Mouse (Mus musculus) CH12.LX (cell line): ENCODE data around the gene Ly6g6c. TPM values are rescaled to one million over a fixed set of nuclear protein-coding genes. Genes with fewer than 3 reads are reported as not detected.

ENCODE experiments used
- DNase-seq: peaks from one replicate; pipeline ENCODE4 v3.0.0-alpha.2; 2013; ENCODE audit errors: extremely low read depth
- H3K27ac ChIP-seq: 2 replicates; pipeline ENCODE4 v1.5.1; 2012; ENCODE audit warnings: low read depth, mild to moderate bottlenecking, control low read depth, moderate library complexity; ENCODE audit not compliant: insufficient read depth
- H3K27me3 ChIP-seq: replicated peaks from 2 replicates; pipeline ENCODE3; 2012; ENCODE audit warnings: inconsistent platforms
- H3K36me3 ChIP-seq, 2 experiments: replicated peaks in 1 of 2; 2 replicates each; pipeline versions ENCODE3 to v1.6.1; 2012; ENCODE audit warnings: inconsistent platforms in 1 of 2, low read length in 1 of 2, mild to moderate bottlenecking in 1 of 2, mixed read lengths in 1 of 2, moderate library complexity in 1 of 2; ENCODE audit not compliant: control insufficient read depth in 1 of 2, insufficient read depth in 1 of 2
- H3K4me1 ChIP-seq, 2 experiments: 2 replicates each; pipeline ENCODE4 v1.6.1; 2012; ENCODE audit warnings: inconsistent platforms in 1 of 2, moderate library complexity in 1 of 2; ENCODE audit not compliant: insufficient read depth in 2 of 2, control insufficient read depth in 1 of 2
- H3K4me2 ChIP-seq: 2 replicates; pipeline ENCODE4 v1.6.1; 2012; ENCODE audit warnings: low read depth, mild to moderate bottlenecking, control low read depth; ENCODE audit not compliant: poor library complexity, insufficient read depth, severe bottlenecking
- H3K4me3 ChIP-seq, 3 experiments: fragments of 150-350 bp in 1 of 3; sonication (generic) in 1 of 3; replicated peaks in 1 of 3; 2 replicates each; pipeline versions ENCODE3 to v1.5.1; 2011 to 2012; ENCODE audit warnings: low read depth in 2 of 3, low read length in 2 of 3, mild to moderate bottlenecking in 2 of 3, moderate library complexity in 2 of 3, control low read depth in 1 of 3, improper control_type of control experiment in 1 of 3, inconsistent platforms in 1 of 3, mixed read lengths in 1 of 3; ENCODE audit not compliant: poor library complexity in 1 of 3
- H3K79me2 ChIP-seq: replicated peaks from 2 replicates; pipeline ENCODE4 v1.6.1; 2012; ENCODE audit warnings: mild to moderate bottlenecking, moderate library complexity; ENCODE audit not compliant: control insufficient read depth, poor library complexity, insufficient read depth, severe bottlenecking; ENCODE audit errors: extremely low read depth
- H3K9ac ChIP-seq: 2 replicates; pipeline ENCODE4 v1.6.1; 2012; ENCODE audit warnings: low read depth, mild to moderate bottlenecking, control low read depth, moderate library complexity; ENCODE audit not compliant: insufficient read depth
- H3K9me3 ChIP-seq: replicated peaks from 2 replicates; pipeline ENCODE3; 2012; ENCODE audit warnings: low read length, inconsistent platforms, mixed read lengths
- CHD2 ChIP-seq: IDR thresholded peaks from 2 replicates; pipeline ENCODE4 v1.6.1; 2011; ENCODE audit warnings: low read length, improper control_type of control experiment
- ETS1 ChIP-seq: conservative IDR thresholded peaks from 2 replicates; pipeline ENCODE4 v1.6.1; 2012; ENCODE audit warnings: low read depth, mild to moderate bottlenecking, inconsistent platforms, low read length, improper control_type of control experiment, moderate library complexity
- GABPA ChIP-seq: IDR thresholded peaks from 2 replicates; pipeline ENCODE4 v1.6.1; 2012; ENCODE audit warnings: low read depth, low read length, improper control_type of control experiment, inconsistent platforms; ENCODE audit not compliant: insufficient replicate concordance
- HCFC1 ChIP-seq: IDR thresholded peaks from 2 replicates; pipeline ENCODE4 v1.6.1; 2012; ENCODE audit warnings: low read depth, mild to moderate bottlenecking, inconsistent platforms, low read length, improper control_type of control experiment
- MAX ChIP-seq: IDR thresholded peaks from 2 replicates; pipeline ENCODE4 v1.6.1; 2011; ENCODE audit warnings: low read length, improper control_type of control experiment
- MYC ChIP-seq: IDR thresholded peaks from 2 replicates; pipeline ENCODE4 v1.6.1; 2011; ENCODE audit warnings: low read depth, mild to moderate bottlenecking, improper control_type of control experiment, low read length
- POLR2AphosphoS2 ChIP-seq: IDR thresholded peaks from 2 replicates; pipeline ENCODE4 v1.6.1; 2011; ENCODE audit warnings: low read depth, low read length, improper control_type of control experiment
- RCOR1 ChIP-seq: conservative IDR thresholded peaks from 2 replicates; pipeline ENCODE4 v1.6.1; 2012; ENCODE audit warnings: low read depth, mild to moderate bottlenecking, inconsistent platforms, low read length, improper control_type of control experiment
- SMC3 ChIP-seq: IDR thresholded peaks from 2 replicates; pipeline ENCODE4 v1.6.1; 2011; ENCODE audit warnings: low read depth, low read length, improper control_type of control experiment
- TBP ChIP-seq: conservative IDR thresholded peaks from 2 replicates; pipeline ENCODE4 v1.6.1; 2011; ENCODE audit warnings: low read depth, low read length, improper control_type of control experiment
- UBTF ChIP-seq: IDR thresholded peaks from 2 replicates; pipeline ENCODE4 v1.6.1; 2012; ENCODE audit warnings: low read depth, mild to moderate bottlenecking, inconsistent platforms, low read length, improper control_type of control experiment, moderate library complexity
- ZC3H11A ChIP-seq: IDR thresholded peaks from 2 replicates; pipeline ENCODE4 v1.6.1; 2012; ENCODE audit warnings: low read depth, mild to moderate bottlenecking, inconsistent platforms, low read length, improper control_type of control experiment
- dilution Hi-C: fragments of 300-500 bp; cut with MboI; formaldehyde crosslinking; loops from 2 replicates; pipeline ENCODE4 v1.14.3; 2020; ENCODE audit warnings: low sequenced_read_pairs; ENCODE audit not compliant: extremely low pct_unique_long_range_greater_than_20kb, extremely low pct_ligation_motif_present
- in situ Hi-C: fragments of 300-500 bp; cut with MboI; formaldehyde crosslinking; loops from 3 replicates; pipeline ENCODE4 v1.14.3; 2019; ENCODE audit warnings: low sequenced_read_pairs, low pct_ligation_motif_present, low pct_unique_long_range_greater_than_20kb, mixed read lengths
- polyA plus RNA-seq: library from polyadenylated mRNA; unstranded; fragments of >175 nt; gene quantifications from 2 replicates; pipeline ENCODE4 v1.2.1, GENCODE M21; 2012; ENCODE audit warnings: low read depth; ENCODE audit not compliant: insufficient read length
- total RNA-seq, 2 experiments: library from RNA; depleted of rRNA; stranded (reverse); fragments of 300-350 nt in 1 of 2; fragments of >200 nt in 1 of 2; gene quantifications; 2 replicates each; pipeline ENCODE4 v1.2.3; 2012 to 2014

Ly6g6c gene
- total and polyA plus RNA-seq, 3 experiments = 0.30 TPM; not detected in 2

DNA sequence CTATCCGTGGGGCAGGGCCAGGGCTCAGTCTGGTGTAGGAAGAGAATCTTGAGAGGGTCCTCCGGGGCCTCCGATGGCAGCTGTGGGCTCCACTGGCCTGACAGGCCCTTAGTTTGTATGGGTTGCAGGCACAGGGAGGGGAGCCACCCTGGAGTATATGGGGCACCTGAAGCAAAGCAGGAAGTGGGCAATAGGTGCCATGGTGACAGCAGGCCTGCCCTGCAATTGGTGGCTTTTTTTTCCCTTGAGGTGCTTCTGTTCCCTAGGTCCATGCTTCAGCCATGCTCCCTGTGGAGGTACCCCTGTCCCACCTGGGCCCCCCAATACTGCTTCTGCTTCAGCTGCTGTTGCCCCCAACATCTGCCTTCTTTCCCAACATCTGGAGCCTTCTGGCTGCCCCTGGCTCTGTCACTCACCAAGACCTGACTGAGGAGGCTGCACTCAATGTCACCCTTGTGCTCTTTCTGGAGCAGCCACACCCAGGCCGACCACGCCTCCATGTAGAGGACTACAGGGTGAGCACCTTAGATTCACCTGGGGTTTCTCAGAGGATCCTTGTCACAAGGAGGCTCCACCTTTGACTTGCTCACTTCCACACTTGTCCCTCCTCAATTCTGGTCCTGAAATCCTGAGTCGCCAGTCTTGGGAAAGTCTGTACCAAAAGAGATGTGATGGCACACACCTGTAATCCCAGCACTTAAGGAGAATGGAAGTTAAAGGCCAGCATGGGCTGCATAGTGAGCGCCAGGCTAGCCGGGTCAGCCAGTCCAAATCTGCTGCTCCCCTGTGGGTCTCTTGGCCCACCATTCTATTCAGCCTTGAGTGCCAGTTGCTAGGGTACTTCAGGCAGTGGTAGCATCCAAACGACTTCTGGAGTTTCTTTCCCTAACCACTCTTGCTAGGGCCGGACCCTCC is 48.1 kb upstream of the Ly6g6c start:
- H3K4me2 ChIP-seq = no peak overlapping the region
- no peaks in the 10 kb centered on the region for H3K79me2 ChIP-seq
- H3K4me1 ChIP-seq = peaks cover 0 to 11% of the 10 kb centered on the region in 2 experiments; a peak in 2 of 4 replicates
- no peak overlapping the region for H3K4me3 ChIP-seq
- TF ChIP-seq TBP (no peak), CHD2 (peak; percentile 25; the same call in 1 of the 2 replicates), GABPA (no peak)
- TF ChIP-seq, all 38 proteins: peak for 1
- no peak overlapping the region for H3K9ac ChIP-seq
- no peaks in the 10 kb centered on the region for H3K9me3 ChIP-seq
- dilution Hi-C loops (no loop called here), in situ Hi-C loops (loop anchor here (10.0 kb wide), 1 partner anchor 218 kb away; the partner anchor contains the start of genes Atp6v1g2 and Nfkbil1)
- H3K36me3 ChIP-seq = peaks cover 45 to 79% of the 10 kb centered on the region in 2 experiments
- DNase-seq = no peak
- H3K27ac ChIP-seq = no peak overlapping the region
- no peaks in the 10 kb centered on the region for H3K27me3 ChIP-seq

DNA sequence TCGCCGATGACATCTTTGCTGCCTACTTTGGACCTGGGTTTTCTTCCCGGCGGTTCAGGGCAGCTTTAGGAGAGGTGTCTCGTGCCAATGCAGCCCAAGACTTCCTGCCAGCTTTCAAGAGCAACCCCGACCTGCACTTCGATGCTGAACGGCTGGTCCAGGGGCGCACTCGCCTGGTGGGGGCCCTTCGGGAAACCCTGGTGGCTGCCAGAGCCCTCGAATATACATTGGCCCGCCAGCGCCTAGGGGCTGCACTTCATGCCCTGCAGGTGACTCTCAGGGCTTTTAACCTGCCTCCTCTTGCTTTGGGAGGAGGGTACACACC is 47.5 kb upstream of the Ly6g6c start:
- TF ChIP-seq MAX = no peak
- no peak for TF ChIP-seq HCFC1
- no peak for TF ChIP-seq SMC3
- TF ChIP-seq MYC = no peak
- TF ChIP-seq POLR2AphosphoS2 = no peak
- TF ChIP-seq RCOR1 = no peak
- TF ChIP-seq UBTF = no peak
- TF ChIP-seq ETS1 = no peak
- TF ChIP-seq ZC3H11A = no peak
- Histone ChIP-seq H3K27me3 (no peaks in the 10 kb centered on the region), H3K4me2 (no peak overlapping the region), H3K4me3 (no peak overlapping the region), H3K9me3 (no peaks in the 10 kb centered on the region), H3K79me2 (no peaks in the 10 kb centered on the region), H3K36me3 (peaks cover 39 to 75% of the 10 kb centered on the region in 2 experiments), H3K27ac (no peak overlapping the region), H3K9ac (no peak overlapping the region), H3K4me1 (peaks cover 0 to 11% of the 10 kb centered on the region in 2 experiments; a peak in 2 of 4 replicates)
- no peak for DNase-seq
- dilution Hi-C loops (no loop called here), in situ Hi-C loops (loop anchor here (10.0 kb wide), 1 partner anchor 217 kb away; the partner anchor contains the start of genes Atp6v1g2 and Nfkbil1)

DNA sequence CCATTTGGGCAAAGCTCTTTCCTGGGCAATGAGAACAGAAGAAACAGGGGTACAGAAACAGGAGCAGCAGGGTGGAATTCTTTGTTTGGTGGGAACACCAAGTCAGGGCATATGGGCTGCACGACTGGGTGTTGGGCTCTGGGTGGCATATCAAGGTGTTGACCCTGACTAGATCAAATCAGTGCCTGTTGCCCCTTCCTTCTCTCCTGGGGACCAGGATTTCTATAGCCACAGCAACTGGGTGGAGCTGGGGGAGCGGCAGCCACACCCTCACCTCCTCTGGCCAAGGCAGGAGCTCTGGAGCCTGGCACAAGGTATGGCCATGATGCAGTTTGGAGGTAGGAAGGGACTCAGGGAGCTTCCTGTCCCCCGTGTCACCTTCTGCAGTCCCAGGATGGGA is 47.0 kb upstream of the Ly6g6c start:
- Histone ChIP-seq H3K4me2 (no peak overlapping the region), H3K79me2 (no peaks in the 10 kb centered on the region), H3K9ac (no peak overlapping the region)
- TF ChIP-seq MAX = no peak
- TF ChIP-seq, all 38 proteins: peak for 0
- no peaks in the 10 kb centered on the region for H3K27me3 ChIP-seq
- dilution Hi-C loops = no loop called here
- no peak overlapping the region for H3K27ac ChIP-seq
- in situ Hi-C loops = loop anchor here (10.0 kb wide), 1 partner anchor 217 kb away; the partner anchor contains the start of genes Atp6v1g2 and Nfkbil1
- DNase-seq = no peak
- H3K4me3 ChIP-seq = no peak overlapping the region
- H3K4me1 ChIP-seq = peaks cover 0 to 12% of the 10 kb centered on the region in 2 experiments; a peak in 2 of 4 replicates
- H3K9me3 ChIP-seq = no peaks in the 10 kb centered on the region
- peaks cover 34 to 74% of the 10 kb centered on the region in 2 experiments for H3K36me3 ChIP-seq
